Mouse (Mus musculus): ENCODE measurements around the gene Rabgap1l. TPM values are rescaled to one million over a fixed set of nuclear protein-coding genes. Genes with fewer than 3 reads are reported as not detected.

Gene Rabgap1l
- polyA plus RNA-seq, 1 experiment from 2014 or later = 10.1 TPM

DNA sequence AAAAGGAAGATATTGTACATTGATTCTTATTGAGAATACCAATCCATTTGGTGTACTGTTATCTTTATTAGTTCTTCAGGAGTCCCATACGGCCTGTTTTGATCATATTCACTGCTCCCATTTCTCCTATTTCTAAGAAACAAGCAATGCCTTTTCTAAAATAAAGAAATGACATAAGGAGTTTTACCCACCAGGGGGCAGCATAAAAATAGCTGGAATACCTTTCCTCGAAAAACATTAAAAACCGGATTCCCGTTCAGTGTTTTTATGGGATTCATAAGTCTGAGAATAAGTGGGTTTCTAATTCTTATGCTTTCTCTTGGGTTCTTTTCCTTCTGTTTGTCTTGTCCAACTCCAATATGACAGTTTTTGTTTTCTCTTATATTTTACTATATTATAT, 562.0 kb downstream of the Rabgap1l start:
- H3K4me3 ChIP-seq (replicated peaks) = no peak overlapping the region
- no peaks in the 10 kb centered on the region for H3K4me1 ChIP-seq
- no peak overlapping the region for H3K4me2 ChIP-seq
- H3K9ac ChIP-seq = no peak overlapping the region
- ATAC-seq (replicated peaks; ENCODE audit: low FRiP score) = no peak
- H3K36me3 ChIP-seq = no peaks in the 10 kb centered on the region
- WGBS = 41% methylated on average over 4 of the region's 4 CpGs
- no peaks in the 10 kb centered on the region for H3K9me3 ChIP-seq (replicated peaks)
- no peaks in the 10 kb centered on the region for H3K27me3 ChIP-seq
- H3K27ac ChIP-seq = no peak overlapping the region

DNA sequence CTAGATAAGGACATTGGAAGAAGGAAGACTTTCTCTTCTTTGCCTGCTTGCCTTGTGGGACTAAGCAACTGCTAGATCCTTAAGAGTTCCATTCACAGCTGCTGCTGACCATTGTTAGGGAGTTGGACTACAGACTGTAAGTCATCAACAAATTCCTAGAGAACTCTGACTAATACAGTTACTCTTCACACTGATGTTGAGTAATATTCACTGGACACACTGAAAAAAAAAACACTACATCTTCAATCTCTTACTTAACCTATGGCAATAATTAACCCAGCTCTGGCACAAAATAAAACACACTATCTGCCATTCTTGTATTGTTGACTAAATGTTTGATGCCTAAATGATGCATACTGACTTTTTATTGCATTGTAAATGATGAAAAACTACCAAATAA, 565.2 kb downstream of the Rabgap1l start:
- no peaks in the 10 kb centered on the region for H3K9me3 ChIP-seq (replicated peaks)
- H3K4me3 ChIP-seq (replicated peaks) = no peak overlapping the region
- ATAC-seq (replicated peaks; ENCODE audit: low FRiP score) = no peak
- no peak overlapping the region for H3K4me2 ChIP-seq
- no peaks in the 10 kb centered on the region for H3K4me1 ChIP-seq
- H3K36me3 ChIP-seq = no peaks in the 10 kb centered on the region
- no peaks in the 10 kb centered on the region for H3K27me3 ChIP-seq
- H3K27ac ChIP-seq = no peak overlapping the region
- H3K9ac ChIP-seq = no peak overlapping the region

DNA sequence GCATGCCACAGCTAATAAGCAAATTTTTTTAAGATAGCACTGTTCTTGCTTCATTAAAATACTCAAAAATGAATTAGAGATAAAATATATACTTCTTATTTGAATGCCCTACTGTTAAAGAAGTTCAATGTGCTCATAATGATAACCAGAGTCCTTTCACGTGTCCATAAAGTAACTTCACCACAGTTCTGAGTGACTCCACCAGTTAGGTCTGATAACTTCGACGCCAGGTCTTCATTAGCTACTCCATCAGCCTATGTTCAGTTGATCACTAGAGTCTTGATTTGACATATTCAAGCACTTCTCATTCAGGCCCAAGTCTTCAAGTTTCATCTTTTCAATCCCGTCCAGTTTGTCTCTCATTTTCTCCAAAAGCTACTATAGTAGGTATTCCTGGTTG, 565.8 kb downstream of the Rabgap1l start:
- 89% methylated on average over 4 of the region's 4 CpGs for WGBS

DNA sequence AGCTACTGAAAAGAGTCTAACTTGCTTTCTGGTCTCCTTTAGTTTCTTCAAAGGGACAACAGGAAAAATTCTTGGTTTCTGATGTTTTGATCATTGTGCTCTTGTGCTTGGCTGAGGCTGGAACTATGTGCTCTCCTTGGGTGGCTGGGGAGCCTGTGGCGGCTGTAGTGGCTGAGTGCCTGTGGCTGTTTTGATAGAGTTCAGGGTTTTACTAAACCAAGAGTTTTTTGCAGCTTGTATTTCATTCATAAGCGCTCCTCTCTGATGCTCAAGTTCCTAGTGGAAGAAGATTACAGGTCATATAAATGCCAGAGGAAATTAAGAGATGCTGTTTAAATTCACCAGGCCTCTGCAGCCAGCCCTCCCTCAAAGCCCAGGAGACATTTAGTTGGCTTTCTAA, 568.9 kb downstream of the Rabgap1l start:
- Histone ChIP-seq H3K27me3 (no peaks in the 10 kb centered on the region), H3K27ac (no peak overlapping the region), H3K9me3 (replicated peaks) (no peaks in the 10 kb centered on the region), H3K4me3 (replicated peaks) (no peak overlapping the region), H3K4me1 (no peaks in the 10 kb centered on the region), H3K36me3 (no peaks in the 10 kb centered on the region), H3K4me2 (no peak overlapping the region), H3K9ac (no peak overlapping the region)
- ATAC-seq (replicated peaks; ENCODE audit: low FRiP score) = no peak
- 64% methylated on average over 2 of the region's 2 CpGs for WGBS

More for the DNA sequence above, 565.8 kb downstream of the Rabgap1l start:
- Histone ChIP-seq H3K27ac (no peak overlapping the region), H3K27me3 (no peaks in the 10 kb centered on the region), H3K4me1 (no peaks in the 10 kb centered on the region), H3K4me3 (replicated peaks) (no peak overlapping the region), H3K9me3 (replicated peaks) (no peaks in the 10 kb centered on the region), H3K4me2 (no peak overlapping the region), H3K36me3 (no peaks in the 10 kb centered on the region), H3K9ac (no peak overlapping the region)
- no peak for ATAC-seq (replicated peaks; ENCODE audit: low FRiP score)

DNA sequence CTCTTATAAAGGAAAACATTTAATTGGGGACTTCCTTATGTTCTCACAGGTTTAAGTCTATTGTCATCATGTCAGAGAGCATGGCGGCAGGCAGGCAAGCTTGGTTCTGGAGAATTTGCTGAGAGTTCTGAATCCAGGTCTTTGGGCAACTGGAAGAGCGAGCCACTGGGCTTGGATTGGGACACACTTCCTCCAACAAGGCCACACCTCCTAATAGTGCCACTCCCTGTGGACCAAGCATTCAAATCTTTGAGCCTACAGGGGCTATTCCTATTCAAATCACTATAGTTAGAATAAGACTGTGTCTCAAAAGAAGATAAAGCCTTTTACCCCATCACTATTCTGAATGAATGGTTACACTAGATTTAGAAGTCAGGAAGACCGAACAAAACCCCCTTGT, 575.1 kb downstream of the Rabgap1l start:
- 86% methylated on average over 3 of the region's 3 CpGs for WGBS
- Histone ChIP-seq H3K27ac (no peak overlapping the region), H3K4me2 (no peak overlapping the region), H3K36me3 (no peaks in the 10 kb centered on the region), H3K4me3 (replicated peaks) (no peak overlapping the region), H3K9ac (no peak overlapping the region), H3K9me3 (replicated peaks) (no peaks in the 10 kb centered on the region), H3K27me3 (no peaks in the 10 kb centered on the region), H3K4me1 (no peaks in the 10 kb centered on the region)
- ATAC-seq (replicated peaks; ENCODE audit: low FRiP score) = no peak

DNA sequence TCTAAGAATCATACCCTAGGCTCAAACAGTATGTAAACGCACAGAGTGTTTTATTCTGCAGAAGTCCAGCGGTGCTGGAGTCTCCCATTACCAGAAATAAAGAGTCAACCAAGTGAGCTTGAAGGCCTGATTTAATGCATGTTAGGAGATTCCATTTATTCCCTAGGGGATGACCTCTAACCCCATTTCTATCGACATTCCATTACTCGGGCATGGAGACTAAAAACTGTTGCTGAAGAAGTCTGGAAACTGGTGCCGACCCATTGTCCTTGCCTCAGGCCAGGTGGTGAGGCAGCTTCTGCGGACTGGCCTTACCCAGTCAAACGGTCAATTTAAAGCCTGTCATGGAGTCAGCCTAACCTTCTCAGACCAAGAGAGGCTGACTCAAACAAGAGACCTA, 578.8 kb downstream of the Rabgap1l start:
- H3K27me3 ChIP-seq = no peaks in the 10 kb centered on the region
- peak overlapping the region; percentile 78; the same call in 1 of the 2 replicates for H3K4me3 ChIP-seq (replicated peaks)
- no peak overlapping the region for H3K9ac ChIP-seq
- 85% methylated on average over 7 of the region's 7 CpGs for WGBS
- no peak for ATAC-seq (replicated peaks; ENCODE audit: low FRiP score)
- H3K27ac ChIP-seq = no peak overlapping the region
- H3K36me3 ChIP-seq = peaks cover 1% of the 10 kb centered on the region; the same call in 1 of the 2 replicates
- peak overlapping the region; percentile 65; the same call in 1 of the 2 replicates for H3K4me2 ChIP-seq
- H3K4me1 ChIP-seq = peaks cover 11% of the 10 kb centered on the region
- H3K9me3 ChIP-seq (replicated peaks) = no peaks in the 10 kb centered on the region

DNA sequence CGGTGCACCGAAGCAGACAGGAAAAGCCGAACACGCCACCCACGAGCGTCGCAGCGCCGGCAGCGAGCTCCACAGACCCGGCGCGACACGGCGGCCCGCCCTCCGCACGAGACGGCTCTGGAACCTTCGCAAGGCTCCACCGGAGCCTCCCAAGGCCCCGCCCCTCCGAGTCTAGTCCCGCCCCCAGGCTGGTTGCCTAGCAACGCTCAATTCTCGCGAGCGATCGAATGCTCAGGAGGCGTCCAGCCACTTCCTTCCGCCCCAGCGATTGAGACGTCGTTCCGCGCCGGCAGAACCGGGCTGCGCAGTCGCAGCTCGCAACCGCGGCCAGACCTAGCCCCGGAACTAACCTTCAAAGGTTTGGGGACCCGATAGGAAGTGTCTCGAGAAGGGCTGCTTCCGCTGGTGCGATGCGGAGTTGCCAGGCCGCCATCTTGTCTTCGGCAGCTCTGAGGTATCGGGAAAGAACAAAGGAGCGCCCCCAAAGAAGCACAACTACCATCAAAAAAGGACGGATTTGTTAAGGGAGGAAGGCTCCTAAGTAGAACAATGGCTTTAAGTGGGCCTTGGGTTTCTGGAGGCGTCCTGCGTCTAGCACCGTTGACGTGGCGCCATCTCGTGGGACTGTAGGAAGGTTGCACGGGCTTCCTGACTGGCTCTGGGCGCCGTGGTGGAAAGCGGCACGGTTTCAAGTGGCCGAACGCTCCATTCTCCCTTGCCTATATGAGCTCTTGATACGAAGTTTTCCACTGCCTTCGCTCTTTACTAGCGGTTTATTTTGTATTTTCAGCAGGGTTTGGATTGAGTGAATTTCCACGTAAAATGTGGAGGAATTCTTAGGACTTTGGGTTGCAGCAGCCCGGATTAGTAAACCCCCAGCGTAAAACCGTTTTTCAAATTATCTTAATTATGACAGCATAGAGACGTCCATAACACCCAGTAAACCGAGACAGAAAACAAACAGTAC, 580.0 kb downstream of the Rabgap1l start, which contains the start of gene Cacybp:
Gene Cacybp, minus strand, starts transcription at position 173 of the 967 bp plus-strand sequence.
- peaks cover 12% of the 10 kb centered on the region for H3K4me1 ChIP-seq
- peak within 1 kb of the TSS; percentile 99 for H3K27ac ChIP-seq
- H3K9me3 ChIP-seq (replicated peaks) = no peaks in the 10 kb centered on the region
- peak; percentile 99 for ATAC-seq (replicated peaks; ENCODE audit: low FRiP score)
- peak within 1 kb of the TSS; percentile 88 for H3K9ac ChIP-seq
- H3K4me2 ChIP-seq = peak within 1 kb of the TSS; percentile 67
- no peaks in the 10 kb centered on the region for H3K27me3 ChIP-seq
- WGBS = under 1% methylated on average over 76 of the region's 76 CpGs
- peak within 1 kb of the TSS; percentile 78 for H3K4me3 ChIP-seq (replicated peaks)
- H3K36me3 ChIP-seq = peaks cover 5% of the 10 kb centered on the region; the same call in 1 of the 2 replicates

DNA sequence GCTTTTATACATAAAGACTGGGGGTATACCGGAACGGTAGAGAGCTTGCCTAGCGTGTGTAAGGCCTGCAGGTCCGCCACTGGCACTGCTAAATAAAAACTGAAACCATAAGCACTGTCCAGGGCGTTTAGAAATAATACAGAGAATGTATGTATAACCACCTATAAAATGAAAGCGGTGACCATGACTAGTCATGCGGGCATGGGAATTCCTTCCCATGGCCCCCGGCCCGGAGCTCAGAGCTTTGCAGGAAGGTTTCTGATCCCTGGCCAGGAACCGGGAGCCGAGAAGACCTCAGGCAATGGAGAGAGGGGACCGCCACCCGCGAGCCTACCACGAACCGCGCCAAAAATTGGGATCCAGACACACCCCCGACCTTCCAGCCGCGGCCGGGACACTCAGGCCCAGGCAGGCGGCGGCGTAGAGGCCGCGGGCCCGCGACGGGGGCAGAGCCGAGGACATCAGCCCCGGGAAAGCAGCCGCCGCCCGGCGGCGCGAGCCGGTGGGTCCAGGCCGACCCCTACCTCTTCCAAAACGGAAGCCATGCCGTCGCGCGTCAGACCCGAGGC, 580.8 kb downstream of the Rabgap1l start:
- H3K9ac ChIP-seq = peak overlapping the region; percentile 88
- peak overlapping the region; percentile 78 for H3K4me3 ChIP-seq (replicated peaks)
- ATAC-seq (replicated peaks; ENCODE audit: low FRiP score) = peak; percentile 77
- peaks cover 12% of the 10 kb centered on the region for H3K4me1 ChIP-seq
- no peaks in the 10 kb centered on the region for H3K9me3 ChIP-seq (replicated peaks)
- peak overlapping the region; percentile 99 for H3K27ac ChIP-seq
- peaks cover 13% of the 10 kb centered on the region for H3K36me3 ChIP-seq
- peak overlapping the region; percentile 67 for H3K4me2 ChIP-seq
- WGBS = under 1% methylated on average over 45 of the region's 45 CpGs
- H3K27me3 ChIP-seq = no peaks in the 10 kb centered on the region

DNA sequence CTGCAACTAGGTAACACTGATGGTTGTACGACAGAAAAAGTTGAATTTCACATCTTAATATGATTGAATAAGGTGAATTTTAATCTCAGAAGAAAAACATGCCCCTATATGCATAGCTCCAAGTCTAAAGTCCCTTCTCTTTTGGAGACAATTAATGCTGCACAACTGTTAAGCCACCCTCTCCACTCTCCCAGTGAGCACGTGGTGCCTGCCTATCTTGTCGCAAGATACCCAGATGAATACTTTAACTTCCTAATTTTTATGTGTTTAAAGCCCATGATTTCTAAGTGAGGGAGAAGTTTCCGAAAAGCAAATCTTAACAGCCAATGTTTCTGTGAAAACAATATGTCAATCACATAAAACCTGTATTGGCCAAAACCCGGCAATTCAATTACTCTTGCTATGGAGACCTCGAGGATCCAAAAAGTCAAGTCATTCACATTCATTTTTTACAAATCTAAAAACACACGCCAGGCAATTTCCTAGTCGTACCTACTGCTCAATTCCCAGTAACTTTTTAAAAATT, 581.4 kb downstream of the Rabgap1l start:
- Histone ChIP-seq H3K9me3 (replicated peaks) (no peaks in the 10 kb centered on the region), H3K4me2 (peak overlapping the region; percentile 67), H3K9ac (peak overlapping the region; percentile 88), H3K4me1 (peaks cover 12% of the 10 kb centered on the region), H3K36me3 (peaks cover 19% of the 10 kb centered on the region), H3K27ac (peak overlapping the region; percentile 99), H3K27me3 (no peaks in the 10 kb centered on the region), H3K4me3 (replicated peaks) (peak overlapping the region; percentile 78)
- WGBS = 3% methylated on average over 8 of the region's 8 CpGs
- no peak for ATAC-seq (replicated peaks; ENCODE audit: low FRiP score)

DNA sequence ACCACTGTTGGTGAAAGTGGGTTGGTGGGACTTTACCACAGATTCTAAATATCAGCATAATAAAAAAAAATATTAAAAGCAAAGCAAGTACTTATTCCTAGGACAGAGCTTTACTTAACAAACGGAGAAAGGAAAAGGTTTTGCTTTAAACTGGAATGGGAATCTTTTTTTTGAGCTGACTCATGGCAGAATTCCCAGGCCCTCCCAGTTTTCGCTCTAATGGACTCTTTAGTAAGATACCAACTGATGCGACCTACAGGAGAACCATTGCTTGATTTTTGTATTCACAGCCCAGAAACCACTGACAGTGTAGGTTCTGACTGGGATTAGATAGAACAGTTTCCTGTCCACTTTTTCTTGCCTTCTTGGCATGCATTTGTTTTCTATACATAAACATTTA, 582.4 kb downstream of the Rabgap1l start:
- peaks cover 12% of the 10 kb centered on the region for H3K4me1 ChIP-seq
- H3K36me3 ChIP-seq = peaks cover 30% of the 10 kb centered on the region
- no peak for ATAC-seq (replicated peaks; ENCODE audit: low FRiP score)
- H3K27me3 ChIP-seq = no peaks in the 10 kb centered on the region
- 59% methylated on average over 3 of the region's 3 CpGs for WGBS
- H3K9me3 ChIP-seq (replicated peaks) = no peaks in the 10 kb centered on the region
- no peak overlapping the region for H3K27ac ChIP-seq
- H3K4me2 ChIP-seq = peak overlapping the region; percentile 67
- no peak overlapping the region for H3K9ac ChIP-seq
- H3K4me3 ChIP-seq (replicated peaks) = peak overlapping the region; percentile 78

DNA sequence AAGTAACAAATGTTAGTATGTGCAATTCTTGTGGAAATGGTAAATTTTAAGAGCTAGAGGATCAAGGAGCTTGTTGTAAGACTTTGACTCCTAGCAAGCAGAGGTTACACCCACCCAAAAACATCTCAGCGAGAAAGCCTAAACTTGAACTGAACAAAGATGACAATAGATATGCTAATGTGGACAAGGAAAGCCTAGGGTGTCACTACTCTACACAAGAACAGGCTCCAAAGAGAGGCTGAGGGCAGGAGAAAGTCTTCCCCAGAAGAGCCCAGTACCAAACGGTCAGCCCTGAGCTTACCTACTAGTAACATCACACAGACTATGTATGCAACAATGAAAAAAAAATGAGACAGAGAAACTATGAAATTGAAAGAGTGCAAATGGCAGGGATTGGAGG, 583.2 kb downstream of the Rabgap1l start:
- Histone ChIP-seq H3K27me3 (no peaks in the 10 kb centered on the region), H3K36me3 (peaks cover 36% of the 10 kb centered on the region), H3K9ac (no peak overlapping the region), H3K4me2 (no peak overlapping the region), H3K27ac (no peak overlapping the region), H3K4me1 (peaks cover 12% of the 10 kb centered on the region), H3K9me3 (replicated peaks) (no peaks in the 10 kb centered on the region), H3K4me3 (replicated peaks) (no peak overlapping the region)
- no peak for ATAC-seq (replicated peaks; ENCODE audit: low FRiP score)
- 93% methylated on average over 2 of the region's 2 CpGs for WGBS

DNA sequence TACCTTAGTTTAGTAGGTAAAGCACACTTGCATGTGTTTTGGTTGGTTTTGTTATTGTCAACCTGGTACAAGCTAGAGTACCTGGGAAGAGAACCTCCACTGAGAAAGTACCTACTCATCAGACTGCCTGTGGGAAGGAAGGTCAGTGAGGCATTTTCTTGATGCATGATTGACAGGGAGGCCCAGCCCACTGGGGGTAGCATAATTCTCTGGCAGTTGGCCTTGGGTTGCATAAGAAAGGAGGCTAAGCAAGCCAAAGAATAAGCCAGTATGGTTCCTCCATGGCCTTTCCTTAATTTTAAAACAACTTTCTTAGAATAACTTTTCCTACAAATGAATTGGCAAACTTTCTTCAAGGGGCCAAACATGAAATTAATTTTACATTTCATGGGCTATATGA, 587.5 kb downstream of the Rabgap1l start:
- H3K27me3 ChIP-seq = no peaks in the 10 kb centered on the region
- H3K4me1 ChIP-seq = peaks cover 2% of the 10 kb centered on the region; the same call in 1 of the 2 replicates
- H3K27ac ChIP-seq = no peak overlapping the region
- H3K9me3 ChIP-seq (replicated peaks) = no peaks in the 10 kb centered on the region
- no peak overlapping the region for H3K9ac ChIP-seq
- no peak overlapping the region for H3K4me3 ChIP-seq (replicated peaks)
- H3K36me3 ChIP-seq = peaks cover 74% of the 10 kb centered on the region
- no peak overlapping the region for H3K4me2 ChIP-seq
- ATAC-seq (replicated peaks; ENCODE audit: low FRiP score) = no peak
